Mouse (Mus musculus): ENCODE data around the gene Nhsl1.

DNA sequence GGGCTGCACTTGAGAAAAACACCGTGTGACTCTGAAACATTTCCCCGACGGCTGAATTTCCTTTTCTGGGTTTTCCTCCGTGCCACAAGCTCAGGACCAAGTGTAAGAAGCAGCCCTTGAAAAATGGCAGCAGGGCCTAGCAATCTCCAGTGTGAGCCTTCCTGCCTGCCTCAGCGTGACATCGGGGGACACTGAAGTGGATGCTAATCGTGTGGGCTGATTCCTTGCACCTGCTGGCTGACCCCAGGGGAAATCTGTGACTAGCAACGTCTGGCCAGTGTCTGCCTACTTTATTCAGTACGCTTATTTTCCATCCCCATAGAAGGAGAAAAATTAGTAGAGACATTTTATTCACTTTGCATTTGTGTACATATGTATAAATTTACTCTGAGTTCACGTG is 100.7 kb downstream of the Nhsl1 start:
- no peak for TF ChIP-seq CTCF (IDR thresholded peaks at IDR 0.05; ENCODE audit: control insufficient read depth, insufficient read depth, insufficient replicate concordance, low read depth, low read length)
- TF ChIP-seq POLR2A (IDR thresholded peaks at IDR 0.05; ENCODE audit: control insufficient read depth, low read depth, low read length) = no peak

Data from testis, adult 2 months (tissue).